ENCODE assay signal across 15 mouse cellular contexts in the genomic region with DNA sequence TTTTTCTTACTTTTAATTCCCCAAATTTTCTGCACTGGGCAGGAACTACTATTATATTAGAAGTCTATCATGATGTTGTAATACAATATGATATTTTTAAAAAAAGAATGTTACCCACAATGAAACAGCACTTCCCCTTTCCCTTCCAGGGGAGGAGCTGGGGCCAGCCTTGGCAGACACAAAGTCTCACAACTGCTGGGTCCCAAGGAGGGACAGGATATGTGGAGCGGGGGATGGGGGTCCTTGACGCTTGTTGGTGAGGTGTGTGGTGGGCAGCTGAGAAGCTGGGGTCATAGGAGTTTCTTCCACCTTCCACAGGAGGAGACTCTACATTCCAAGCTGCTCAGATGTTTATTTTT. TPM values are rescaled to one million over a fixed set of nuclear protein-coding genes. Genes with fewer than 3 reads are reported as not detected.
A peak's percentile ranks its signal among the peaks of the same experiment; 100 is the strongest.
DNase-seq lines count a peak whose midpoint lies in the region; ATAC-seq and TF ChIP-seq lines count a peak whose summit lies in the region.
"Had no signal": no experiment of that assay in that cellular context is flagged by ENCODE, and none has a peak within 500 bp of the region (broad histone marks: within the 10 kb centered on the region; RNA-seq: fewer than 3 reads in every experiment).

No protein-coding gene starts in this region.

- no peaks in the 10 kb centered on the region for H3K27me3 ChIP-seq in thymus, adult 2 months (ENCODE audit: control insufficient read depth, insufficient read depth, low read length)

- H3K27ac ChIP-seq in thymus, adult 2 months (ENCODE audit: control insufficient read depth, insufficient read depth, low read length), result peak overlapping the region; percentile 37; the same call in 1 of the 2 replicates
- H3K27ac ChIP-seq: embryonic facial prominence, embryonic 13.5 days; gastrocnemius, adult 2 months; hindbrain, embryonic 13.5 days; liver, embryonic 14.5 days; midbrain, embryonic 13.5 days had no signal

- peak; percentile 21 for DNase-seq in thymus, adult 2 months
- DNase-seq in thymus, postnatal 0 days (ENCODE audit: low spot score), result no peak
- DNase-seq in lung, postnatal 36 days, result peak; percentile 37
- DNase-seq in testis, postnatal 14 days (ENCODE audit: low spot score), result no peak
- DNase-seq in gastrocnemius, postnatal 14 days, result no peak
- no peak for DNase-seq in ovary, adult 18-20 months (ENCODE audit: low spot score)
- DNase-seq: cerebellum, adult 9-10 months; gastrocnemius, adult 2 months; kidney, adult 9 months; right cerebral cortex, postnatal 14 days had no signal

- TF ChIP-seq POLR2A in thymus, adult 2 months (IDR thresholded peaks at IDR 0.05; ENCODE audit: control insufficient read depth, extremely low read depth, insufficient read depth, low read length, poor library complexity), result no peak

- no peak for TF ChIP-seq CTCF in thymus, adult 2 months (IDR thresholded peaks at IDR 0.05; ENCODE audit: borderline replicate concordance, control insufficient read depth, extremely low read depth, insufficient read depth, low read length, poor library complexity)

- intact Hi-C loops in gastrocnemius, postnatal 14 days (cut with DNase I; ENCODE audit: low total_unique reads), result no loop called here

- H3K4me1 ChIP-seq in thymus, adult 2 months (replicated peaks; ENCODE audit: control insufficient read depth, insufficient read depth, low read length), result peaks cover 18% of the 10 kb centered on the region

- no peak overlapping the region for H3K4me3 ChIP-seq in thymus, adult 2 months (ENCODE audit: control insufficient read depth, insufficient read depth, low read length)
- H3K4me3 ChIP-seq: embryonic facial prominence, embryonic 13.5 days; gastrocnemius, adult 2 months; hindbrain, embryonic 13.5 days; midbrain, embryonic 13.5 days had no signal

- H3K36me3 ChIP-seq in thymus, adult 2 months (ENCODE audit: control insufficient read depth, insufficient read depth, low read length), result no peaks in the 10 kb centered on the region
- H3K36me3 ChIP-seq: embryonic facial prominence, embryonic 13.5 days; hindbrain, embryonic 13.5 days; midbrain, embryonic 13.5 days had no signal

- WGBS in thymus, adult 2 months, result 14% methylated on average over 2 of the region's 2 CpGs

- ATAC-seq in granulocyte monocyte progenitor cell, adult 5-6 weeks (replicated peaks; ENCODE audit: poor library complexity, severe bottlenecking), result peak; percentile 28
- ATAC-seq: midbrain, embryonic 13.5 days had no signal

RNA-seq across cellular contexts. Expression of gene Dgkg, which starts 2.6 kb away (rescaled TPM):
- 8.1 and 9.0 TPM in 2 replicates for polyA plus RNA-seq in thymus, adult 2 months (2012; rRNA removed)
- 4.0 and 5.6 TPM in 2 replicates for polyA plus RNA-seq in thymus, postnatal 0 days (2015; fragmentation: Nextera tagmentation; extraction: Ambion mirVana)
- 20.4 and 24.4 TPM in 2 replicates for total RNA-seq in granulocyte monocyte progenitor cell, adult 5-6 weeks (2014; fragmentation: Nextera tagmentation)
- total RNA-seq in granulocyte monocyte progenitor cell, adult 5-6 weeks (2017), result 12.1 and 13.4 TPM in 2 replicates
- under 1 TPM; 0.82 to 0.94 TPM for total RNA-seq in gastrocnemius, postnatal 14 days (2021)

Comparison
In these comparisons a context has a peak if more than half of its experiments do, and no peak if none do; other contexts are left out.
1. DNase-seq: peak in thymus, adult 2 months (single experiment) and lung, postnatal 36 days (single experiment); none in thymus, postnatal 0 days (single experiment), testis, postnatal 14 days (single experiment), gastrocnemius, postnatal 14 days (single experiment) and ovary, adult 18-20 months (single experiment).
2. RNA of gene Dgkg, which starts 2.6 kb away (total RNA-seq): 12.1 to 24.4 TPM in granulocyte monocyte progenitor cell, adult 5-6 weeks; 0.82 to 0.94 TPM in gastrocnemius, postnatal 14 days; every median in the first group is over 4 times any median in the second.